Mouse (Mus musculus) lung, postnatal 0 days (tissue): ENCODE measurements around the gene Pknox2. TPM values are rescaled to one million over a fixed set of nuclear protein-coding genes. Genes with fewer than 3 reads are reported as not detected.

Source experiments
- ATAC-seq: fragments of 200-750 bp; cut with Nextera tagmentation; 2 replicates; pipeline ENCODE4 v1.8.0; 2017; ENCODE audit warnings: moderate library complexity
- DNase-seq: peaks from one replicate; pipeline ENCODE4 v3.0.0-alpha.2; 2016; ENCODE audit warnings: low spot score
- H3K27ac ChIP-seq: fragments of 300-500 bp; sonication (generic); 2 replicates; pipeline ENCODE4 v1.5.1; 2014; ENCODE audit warnings: antibody characterized with exemption, mild to moderate bottlenecking, low read length, mixed read lengths
- H3K27me3 ChIP-seq: fragments of 300-500 bp; sonication (generic); replicated peaks from 2 replicates; pipeline ENCODE4 v1.6.1; 2014; ENCODE audit warnings: low read length, mixed read lengths; ENCODE audit not compliant: insufficient read depth
- H3K36me3 ChIP-seq: fragments of 300-500 bp; sonication (generic); 2 replicates; pipeline ENCODE4 v1.6.1; 2014; ENCODE audit warnings: low read length, mixed read lengths; ENCODE audit not compliant: insufficient read depth
- H3K4me1 ChIP-seq: fragments of 300-500 bp; sonication (generic); 2 replicates; pipeline ENCODE4 v1.6.1; 2014; ENCODE audit warnings: antibody characterized with exemption, low read depth, low read length, mixed read lengths; ENCODE audit not compliant: insufficient read depth
- H3K4me2 ChIP-seq: fragments of 300-500 bp; sonication (generic); replicated peaks from 2 replicates; pipeline ENCODE4 v1.6.1; 2014; ENCODE audit warnings: low read depth, mild to moderate bottlenecking, low read length, moderate library complexity, mixed read lengths
- H3K4me3 ChIP-seq: fragments of 300-500 bp; sonication (generic); 2 replicates; pipeline ENCODE4 v1.5.1; 2014; ENCODE audit warnings: low read depth, low read length
- H3K9ac ChIP-seq: fragments of 300-500 bp; sonication (generic); replicated peaks from 2 replicates; pipeline ENCODE4 v1.6.1; 2014; ENCODE audit warnings: low read depth, mild to moderate bottlenecking
- H3K9me3 ChIP-seq: fragments of 300-500 bp; sonication (generic); 2 replicates; pipeline ENCODE4 v1.6.1; 2016; ENCODE audit warnings: low read length, mixed read lengths
- CTCF ChIP-seq: IDR thresholded peaks from 2 replicates; pipeline ENCODE4 v1.5.1; 2016; ENCODE audit warnings: antibody characterized with exemption, mild to moderate bottlenecking
- EP300 ChIP-seq: IDR thresholded peaks from 2 replicates; pipeline ENCODE4 v1.6.1; 2016; ENCODE audit warnings: antibody characterized with exemption, mild to moderate bottlenecking, control low read depth
- WGBS: fragments of 180-500 bp; shearing (Covaris S2); extraction: QIAGEN DNeasy Blood & Tissue Kit; methylation state at CpG from one replicate; pipeline ENCODE4 v1.1.7; 2014; 5-methylcytosine and 5-hydroxymethylcytosine counted together
- polyA plus RNA-seq: library from polyadenylated mRNA; unstranded; fragments of >200 nt; fragmentation: Nextera tagmentation; extraction: Ambion mirVana; gene quantifications from 2 replicates; pipeline ENCODE4 v1.2.1, GENCODE M21; 2015

Pknox2 gene
- polyA plus RNA-seq, 1 experiment from 2014 or later, result 11.1 TPM

DNA sequence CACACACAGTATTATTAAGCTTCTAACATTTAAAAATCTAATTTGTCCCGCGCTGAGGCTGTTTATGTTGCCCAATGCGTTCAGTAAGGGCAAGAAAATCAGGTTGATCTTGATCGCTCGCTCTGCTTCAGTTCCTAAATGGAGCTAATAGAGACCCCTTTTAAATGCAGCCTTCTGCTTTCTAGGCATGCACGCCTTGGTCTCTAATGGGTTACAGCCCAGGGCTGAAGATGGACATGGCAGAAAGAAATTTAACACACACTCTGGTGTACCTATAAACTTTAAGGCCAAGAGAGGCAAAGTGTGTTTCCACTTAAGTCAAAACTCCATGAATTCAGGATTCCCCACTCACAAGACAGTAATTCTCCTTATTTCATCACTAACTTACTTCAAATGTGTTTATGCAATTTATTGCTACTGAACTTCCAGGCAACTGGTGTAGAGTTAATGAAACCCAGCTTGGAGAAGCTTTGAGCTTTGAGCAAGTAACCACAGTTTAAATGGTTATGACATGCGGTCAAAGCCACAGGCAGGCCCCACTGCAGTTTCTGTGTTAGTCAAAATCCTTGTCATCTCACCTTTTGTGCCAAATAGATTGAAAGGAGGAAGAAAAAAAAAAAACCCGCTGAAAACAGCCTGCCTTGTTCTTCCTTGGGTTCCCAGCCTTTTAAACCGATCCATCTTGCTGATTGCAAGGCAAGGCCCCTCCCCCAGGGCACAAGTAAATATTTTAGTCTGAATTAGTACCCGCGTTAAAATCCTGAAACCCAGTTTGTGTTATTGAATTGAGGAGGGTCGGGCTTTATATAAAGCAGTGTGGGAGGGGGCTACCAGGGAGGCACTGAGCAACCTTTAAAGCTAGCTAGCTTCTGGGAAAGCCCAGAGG, 3.9 kb downstream of the Pknox2 start:
- Histone ChIP-seq H3K4me2 (no peak overlapping the region), H3K9me3 (no peaks in the 10 kb centered on the region), H3K36me3 (no peaks in the 10 kb centered on the region), H3K9ac (no peak overlapping the region), H3K27ac (no peak overlapping the region), H3K4me1 (no peaks in the 10 kb centered on the region), H3K4me3 (no peak overlapping the region), H3K27me3 (0 out of 2 replicates have a peak, but pooled peaks cover 3% of the 10 kb centered on the region)
- no peak for TF ChIP-seq EP300
- no peak for TF ChIP-seq CTCF
- DNase-seq (peak; percentile 24), ATAC-seq (no peak)
- 60% methylated on average over 12 of the region's 12 CpGs for WGBS

- WGBS, result 47% methylated on average over 4 of the region's 4 CpGs
Measured at GRCm38 (mm10) chr9:37142107-37142506, 5.1 kb downstream of the Pknox2 start.

GRCm38 (mm10) chr9:37140464-37141181, 6.6 kb downstream of the Pknox2 start:
- 56% methylated on average over 5 of the region's 5 CpGs for WGBS
- no peak overlapping the region for H3K4me2 ChIP-seq
- H3K4me1 ChIP-seq, result no peaks in the 10 kb centered on the region
- H3K9ac ChIP-seq, result no peak overlapping the region
- H3K4me3 ChIP-seq, result no peak overlapping the region
- H3K9me3 ChIP-seq, result no peaks in the 10 kb centered on the region
- no peak overlapping the region for H3K27ac ChIP-seq
- DNase-seq (no peak), ATAC-seq (no peak)
- H3K36me3 ChIP-seq, result no peaks in the 10 kb centered on the region
- TF ChIP-seq CTCF (no peak), EP300 (no peak)
- H3K27me3 ChIP-seq, result 0 out of 2 replicates have a peak, but pooled peaks cover 3% of the 10 kb centered on the region

More at GRCm38 (mm10) chr9:37142107-37142506, 5.1 kb downstream of the Pknox2 start:
- Histone ChIP-seq H3K27me3 (0 out of 2 replicates have a peak, but pooled peaks cover 3% of the 10 kb centered on the region), H3K4me2 (no peak overlapping the region), H3K27ac (no peak overlapping the region), H3K36me3 (no peaks in the 10 kb centered on the region), H3K4me1 (no peaks in the 10 kb centered on the region), H3K9me3 (no peaks in the 10 kb centered on the region), H3K4me3 (no peak overlapping the region), H3K9ac (no peak overlapping the region)
- ATAC-seq (no peak), DNase-seq (no peak)
- no peak for TF ChIP-seq EP300
- no peak for TF ChIP-seq CTCF

DNA sequence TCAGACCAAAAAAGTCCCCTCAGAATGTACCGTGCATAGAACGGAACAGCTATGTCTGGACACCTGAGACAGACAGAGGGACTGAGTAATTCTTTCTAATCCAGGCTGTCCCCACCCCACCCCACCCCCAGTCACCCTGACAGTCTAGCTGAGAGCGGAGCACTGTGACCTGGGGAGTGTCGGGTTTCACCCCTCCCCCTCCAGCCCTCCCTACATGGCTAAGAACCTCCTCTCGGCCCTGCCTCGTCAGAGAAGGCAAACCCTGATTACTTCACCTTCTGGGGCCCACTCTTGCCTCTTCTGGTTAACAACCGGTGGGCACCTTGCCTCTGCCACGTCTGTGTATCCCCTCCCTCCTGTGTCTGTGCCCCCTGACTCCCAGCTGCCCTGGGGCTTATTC, 7.7 kb downstream of the Pknox2 start:
- no peak overlapping the region for H3K9ac ChIP-seq
- H3K9me3 ChIP-seq, result no peaks in the 10 kb centered on the region
- 4% methylated on average over 8 of the region's 8 CpGs for WGBS
- DNase-seq, result peak; percentile 44
- H3K27ac ChIP-seq, result no peak overlapping the region
- peak; percentile 72 for ATAC-seq
- H3K36me3 ChIP-seq, result no peaks in the 10 kb centered on the region
- no peaks in the 10 kb centered on the region for H3K27me3 ChIP-seq
- no peaks in the 10 kb centered on the region for H3K4me1 ChIP-seq
- H3K4me2 ChIP-seq, result peak overlapping the region; percentile 36
- TF ChIP-seq CTCF (no peak), EP300 (no peak)
- H3K4me3 ChIP-seq, result no peak overlapping the region

DNA sequence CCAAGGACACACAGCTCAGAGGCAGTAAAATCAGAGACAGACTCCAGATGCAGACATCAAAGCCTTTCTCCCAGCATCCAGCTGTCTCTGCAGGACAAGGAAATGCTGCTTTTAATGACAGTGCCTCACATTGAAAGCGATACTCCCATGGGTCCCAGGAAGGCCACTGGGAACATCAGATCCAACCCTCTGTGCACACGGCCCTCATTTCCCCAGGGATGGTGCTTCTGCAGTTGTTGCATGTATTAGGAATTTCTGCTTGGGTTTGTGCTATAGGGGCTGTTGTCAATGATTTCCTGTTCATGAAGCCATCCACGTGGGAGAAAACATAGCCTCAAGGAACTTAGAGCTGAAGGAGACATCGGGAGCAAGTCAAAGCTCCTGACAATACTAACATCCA, 8.3 kb downstream of the Pknox2 start:
- H3K4me2 ChIP-seq, result no peak overlapping the region
- no peaks in the 10 kb centered on the region for H3K4me1 ChIP-seq
- H3K9me3 ChIP-seq, result no peaks in the 10 kb centered on the region
- no peak overlapping the region for H3K27ac ChIP-seq
- 52% methylated on average over 4 of the region's 4 CpGs for WGBS
- no peak for DNase-seq
- no peak for TF ChIP-seq CTCF
- ATAC-seq, result peak; percentile 49
- H3K27me3 ChIP-seq, result no peaks in the 10 kb centered on the region
- no peak overlapping the region for H3K4me3 ChIP-seq
- no peaks in the 10 kb centered on the region for H3K36me3 ChIP-seq
- H3K9ac ChIP-seq, result no peak overlapping the region

GRCm38 (mm10) chr9:37136340-37136739, 10.9 kb downstream of the Pknox2 start:
- DNase-seq (no peak), ATAC-seq (no peak)
- Histone ChIP-seq H3K27ac (no peak overlapping the region), H3K27me3 (no peaks in the 10 kb centered on the region), H3K4me3 (no peak overlapping the region), H3K4me1 (no peaks in the 10 kb centered on the region), H3K4me2 (no peak overlapping the region), H3K9me3 (no peaks in the 10 kb centered on the region), H3K36me3 (no peaks in the 10 kb centered on the region), H3K9ac (no peak overlapping the region)
- TF ChIP-seq EP300 (no peak), CTCF (no peak)
- WGBS, result 79% methylated on average over 13 of the region's 13 CpGs
